Mouse (Mus musculus) embryonic fibroblast, embryonic 13.5 days (primary cell): Measurements from ENCODE around the gene Cyp11a1.

Experiments
- CTCF ChIP-seq: IDR thresholded peaks from 2 replicates; pipeline ENCODE4 v1.5.1; 2011; ENCODE audit warnings: mild to moderate bottlenecking, control low read depth, low read length, moderate library complexity, borderline replicate concordance; ENCODE audit not compliant: insufficient read depth
- POLR2A ChIP-seq: IDR thresholded peaks from 2 replicates; pipeline ENCODE4 v1.6.1; 2011; ENCODE audit warnings: low read depth, mild to moderate bottlenecking, control low read depth, low read length, moderate library complexity

DNA sequence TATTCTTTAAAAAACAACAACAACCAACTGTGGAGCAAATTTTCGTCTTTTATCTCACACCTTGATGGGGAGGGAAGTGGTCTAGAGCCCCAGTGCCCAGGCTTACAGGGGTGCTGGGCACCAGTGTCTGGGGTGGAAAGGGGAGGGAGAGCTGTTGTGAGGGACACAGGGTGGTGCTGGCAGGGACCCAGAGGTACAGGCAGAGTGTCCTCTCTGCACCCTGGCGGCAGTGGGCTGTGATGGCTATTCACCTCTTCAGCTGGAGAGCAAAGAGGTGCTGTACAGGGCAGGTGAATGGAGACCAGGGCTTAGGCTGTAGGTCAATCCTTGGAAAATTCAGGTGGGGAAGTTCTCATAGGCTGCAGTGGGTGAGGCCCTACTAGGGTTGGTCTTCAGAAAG is 6.5 kb upstream of the Cyp11a1 start:
- TF ChIP-seq CTCF (no peak), POLR2A (no peak)
